ENCODE assay signal across 13 mouse cellular contexts in genomic region chr6:100532326-100532725, GRCm38 (mm10).
DNase-seq lines count a peak whose midpoint lies in the region; ATAC-seq lines count a peak whose summit lies in the region.
"Had no signal": no experiment of that assay in that cellular context is flagged by ENCODE, and none has a peak within 500 bp of the region (broad histone marks: within the 10 kb centered on the region; RNA-seq: fewer than 3 reads in every experiment).

No protein-coding gene starts in this region.

- H3K4me2 ChIP-seq in embryonic facial prominence, embryonic 13.5 days = no peak overlapping the region
- H3K4me2 ChIP-seq: heart, embryonic 15.5 days; limb, embryonic 12.5 days had no signal

- no peak for DNase-seq in embryonic facial prominence, embryonic 10.5 days (ENCODE audit: low spot score)
- peak; percentile 78 for DNase-seq in left cerebral cortex, postnatal 4 days
- no peak for DNase-seq in left cerebral cortex, adult 11 months (ENCODE audit: low spot score)
- peak; percentile 32 to 36 for DNase-seq in cerebellum, adult 18-20 months
- peak; percentile 39 for DNase-seq in gastrocnemius, postnatal 25 days
- no peak for DNase-seq in c-Kit-positive CD71-positive TER-119-positive erythroid progenitor cells, embryonic 14.5 days (ENCODE audit: low spot score)
- DNase-seq in ovary, adult 18-20 months (ENCODE audit: low spot score) = no peak
- DNase-seq: kidney, adult 11 months; thymus, postnatal 36 days had no signal

- peaks cover 3% of the 10 kb centered on the region; the same call in 1 of the 2 replicates for H3K27me3 ChIP-seq in embryonic facial prominence, embryonic 13.5 days
- H3K27me3 ChIP-seq in embryonic facial prominence, embryonic 10.5 days (replicated peaks; ENCODE audit: low read depth, poor library complexity, severe bottlenecking) = peaks cover 56% of the 10 kb centered on the region
- H3K27me3 ChIP-seq: heart, embryonic 15.5 days had no signal

- H3K4me1 ChIP-seq in embryonic facial prominence, embryonic 13.5 days = peaks cover 24% of the 10 kb centered on the region
- peaks cover 33% of the 10 kb centered on the region for H3K4me1 ChIP-seq in embryonic facial prominence, embryonic 10.5 days

- 82% methylated on average over 8 of the region's 8 CpGs for WGBS in embryonic facial prominence, embryonic 13.5 days
- WGBS in embryonic facial prominence, embryonic 10.5 days = 82% methylated on average over 8 of the region's 8 CpGs

- no peaks in the 10 kb centered on the region for H3K9me3 ChIP-seq in embryonic facial prominence, embryonic 13.5 days
- H3K9me3 ChIP-seq in embryonic facial prominence, embryonic 10.5 days = no peaks in the 10 kb centered on the region
- H3K9me3 ChIP-seq: heart, embryonic 15.5 days had no signal

- H3K9ac ChIP-seq in embryonic facial prominence, embryonic 13.5 days = 0 out of 2 replicates have a peak overlapping the region, but pooled peaks have one; percentile 16
- H3K9ac ChIP-seq: heart, embryonic 15.5 days; limb, embryonic 12.5 days had no signal

- intact Hi-C loops in left cerebral cortex, postnatal 4 days (cut with DNase I) = no loop called here

- H3K4me3 ChIP-seq in embryonic facial prominence, embryonic 13.5 days = no peak overlapping the region
- no peak overlapping the region for H3K4me3 ChIP-seq in embryonic facial prominence, embryonic 10.5 days
- H3K4me3 ChIP-seq: heart, embryonic 15.5 days; layer of hippocampus, adult 2 months; limb, embryonic 12.5 days had no signal

- no peaks in the 10 kb centered on the region for H3K36me3 ChIP-seq in embryonic facial prominence, embryonic 13.5 days
- no peaks in the 10 kb centered on the region for H3K36me3 ChIP-seq in embryonic facial prominence, embryonic 10.5 days (replicated peaks)
- H3K36me3 ChIP-seq: heart, embryonic 15.5 days; limb, embryonic 12.5 days had no signal

- no peak overlapping the region for H3K27ac ChIP-seq in embryonic facial prominence, embryonic 13.5 days
- no peak overlapping the region; the same call in 1 of the 2 replicates for H3K27ac ChIP-seq in embryonic facial prominence, embryonic 10.5 days (replicated peaks)
- H3K27ac ChIP-seq: heart, embryonic 15.5 days; layer of hippocampus, adult 2 months; limb, embryonic 12.5 days had no signal

- no peak for ATAC-seq in embryonic facial prominence, embryonic 13.5 days (ENCODE audit: insufficient number of reproducible peaks, insufficient read depth, low FRiP score, low TSS enrichment, low read depth)

Comparison
In these comparisons a context has a peak if more than half of its experiments do, and no peak if none do; other contexts are left out.
1. DNase-seq: peak in left cerebral cortex, postnatal 4 days (single experiment), cerebellum, adult 18-20 months (2 of 2) and gastrocnemius, postnatal 25 days (single experiment); none in embryonic facial prominence, embryonic 10.5 days (single experiment), left cerebral cortex, adult 11 months (single experiment), c-Kit-positive CD71-positive TER-119-positive erythroid progenitor cells, embryonic 14.5 days (single experiment) and ovary, adult 18-20 months (single experiment).